Mouse (Mus musculus): ENCODE results near the gene Tmem151b. TPM values are rescaled to one million over a fixed set of nuclear protein-coding genes. Genes with fewer than 3 reads are reported as not detected.
A peak's percentile ranks its signal among the peaks of the same experiment; 100 is the strongest.

Tmem151b gene
- 14.5 TPM for polyA plus RNA-seq (2021)

- ATAC-seq (peak; percentile 18), DNase-seq (ENCODE audit: low read depth, low spot score) (no peak)
- CTCF ChIA-PET, result interaction anchor here (1.0 to 3.0 kb wide), 3 partner anchors 33 to 72 kb away, joined by 3 to 9 read pairs (median 4); partner anchors contain the start of gene Aars2
- POLR2A ChIA-PET, result interaction anchor here (0.7 to 2.3 kb wide), 4 partner anchors 27 to 47 kb away, joined by 3 to 7 read pairs (median 4); partner anchors contain the start of gene Aars2
- H3K27me3 ChIP-seq, result peaks cover 3% of the 10 kb centered on the region
- in situ Hi-C loops (cut with MboI; ENCODE audit: low pct_unique_long_range_greater_than_20kb), result loop anchor here (5.0 kb wide), 2 partner anchors 42 to 72 kb away; partner anchors contain the start of genes Aars2 and Spats1
- no peak for TF ChIP-seq CTCF (IDR thresholded peaks at IDR 0.05)
Observed at GRCm38 (mm10) chr17:45549617-45550181, at the start of gene Tmem151b. TSS of gene Tmem151b (minus strand) at chr17:45549677.

DNA sequence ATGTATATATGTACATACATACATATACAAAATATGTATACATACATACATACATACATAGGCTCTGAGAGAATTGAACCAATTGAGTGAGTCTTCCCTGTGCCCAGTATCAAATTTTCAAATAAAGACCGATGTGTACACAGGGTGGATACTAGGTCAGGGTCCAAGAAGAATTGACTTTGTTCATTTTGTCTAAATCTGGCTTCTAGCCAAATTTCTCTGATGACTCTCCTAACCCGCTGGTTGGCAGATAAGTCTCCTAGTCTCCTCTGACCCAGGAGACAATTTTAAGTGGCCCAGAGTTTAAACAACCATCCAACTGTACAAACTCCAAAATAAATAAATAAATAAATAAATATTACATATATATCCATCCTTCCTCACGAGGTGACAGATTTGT, 49.4 kb upstream of the Tmem151b start:
- POLR2A ChIA-PET, result no interaction called here
- in situ Hi-C loops (cut with MboI; ENCODE audit: low pct_unique_long_range_greater_than_20kb), result no loop called here

DNA sequence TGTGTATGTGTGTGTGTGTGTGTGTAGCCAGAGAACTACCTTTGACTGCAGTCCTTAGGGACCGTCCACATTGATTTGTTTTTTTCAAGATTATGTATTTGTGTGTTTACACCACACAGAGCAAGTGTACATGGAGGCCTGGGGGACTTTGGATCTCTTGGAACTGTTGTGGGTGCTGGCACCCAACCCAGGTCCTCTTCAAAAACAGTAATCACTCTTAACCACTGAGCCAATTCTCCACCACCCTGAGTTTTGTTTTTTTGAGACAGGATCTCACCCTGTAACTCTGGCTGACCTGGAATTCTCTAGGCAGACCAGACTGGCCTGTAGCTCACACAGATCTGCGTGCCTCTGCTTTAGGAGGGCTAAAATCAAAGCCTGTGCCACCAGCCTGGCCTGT, 48.9 kb upstream of the Tmem151b start:
- POLR2A ChIA-PET, result interaction anchor here (0.6 to 1.8 kb wide), 2 partner anchors 13 to 116 kb away, joined by 3 to 8 read pairs; no protein-coding TSS in a partner anchor
- peaks cover 4% of the 10 kb centered on the region for H3K27me3 ChIP-seq
- DNase-seq (ENCODE audit: low read depth, low spot score) (no peak), ATAC-seq (no peak)
- CTCF ChIA-PET, result interaction anchor here (1.3 to 1.9 kb wide), 2 partner anchors 12 to 28 kb away, joined by 3 to 11 read pairs; no protein-coding TSS in a partner anchor
- TF ChIP-seq CTCF (IDR thresholded peaks at IDR 0.05), result no peak
- in situ Hi-C loops (cut with MboI; ENCODE audit: low pct_unique_long_range_greater_than_20kb), result no loop called here

More for the DNA sequence above, 49.4 kb upstream of the Tmem151b start:
- H3K27me3 ChIP-seq, result peaks cover 4% of the 10 kb centered on the region
- no peak for DNase-seq (ENCODE audit: low read depth, low spot score)
- ATAC-seq, result no peak
- CTCF ChIA-PET, result no interaction called here
- no peak for TF ChIP-seq CTCF (IDR thresholded peaks at IDR 0.05)

GRCm38 (mm10) chr17:45597787-45598186, 48.3 kb upstream of the Tmem151b start:
- CTCF ChIA-PET, result interaction anchor here (1.3 to 1.9 kb wide), 2 partner anchors 12 to 29 kb away, joined by 3 to 11 read pairs; no protein-coding TSS in a partner anchor
- POLR2A ChIA-PET, result interaction anchor here (0.6 to 1.8 kb wide), 2 partner anchors 13 to 117 kb away, joined by 3 to 8 read pairs; no protein-coding TSS in a partner anchor
- ATAC-seq (no peak), DNase-seq (ENCODE audit: low read depth, low spot score) (no peak)
- peaks cover 4% of the 10 kb centered on the region for H3K27me3 ChIP-seq
- no peak for TF ChIP-seq CTCF (IDR thresholded peaks at IDR 0.05)
- in situ Hi-C loops (cut with MboI; ENCODE audit: low pct_unique_long_range_greater_than_20kb), result no loop called here

GRCm38 (mm10) chr17:45596631-45597396, 47.3 kb upstream of the Tmem151b start:
- ChIA-PET CTCF (interaction anchor here (0.8 to 1.9 kb wide), 5 partner anchors 9 to 30 kb away, joined by 3 to 11 read pairs (median 3); no protein-coding TSS in a partner anchor), POLR2A (interaction anchor here (0.6 to 1.8 kb wide), 4 partner anchors 12 to 337 kb away, joined by 3 to 8 read pairs (median 4); partner anchors contain the start of gene Hsp90ab1)
- no peak for TF ChIP-seq CTCF (IDR thresholded peaks at IDR 0.05)
- ATAC-seq (peak; percentile 63), DNase-seq (ENCODE audit: low read depth, low spot score) (peak; percentile 60)
- H3K27me3 ChIP-seq, result peaks cover 4% of the 10 kb centered on the region
- in situ Hi-C loops (cut with MboI; ENCODE audit: low pct_unique_long_range_greater_than_20kb), result no loop called here

GRCm38 (mm10) chr17:45595736-45596390, 46.4 kb upstream of the Tmem151b start:
- H3K27me3 ChIP-seq, result no peaks in the 10 kb centered on the region
- ChIA-PET CTCF (interaction anchor here (1.5 kb wide), 1 partner anchor 9 kb away, joined by 4 read pairs; no protein-coding TSS in a partner anchor), POLR2A (interaction anchor here (0.9 kb wide), 1 partner anchor 23 kb away, joined by 4 read pairs; the partner anchor contains the start of gene Hsp90ab1)
- in situ Hi-C loops (cut with MboI; ENCODE audit: low pct_unique_long_range_greater_than_20kb), result no loop called here
- DNase-seq (ENCODE audit: low read depth, low spot score) (no peak), ATAC-seq (no peak)
- TF ChIP-seq CTCF (IDR thresholded peaks at IDR 0.05), result no peak

DNA sequence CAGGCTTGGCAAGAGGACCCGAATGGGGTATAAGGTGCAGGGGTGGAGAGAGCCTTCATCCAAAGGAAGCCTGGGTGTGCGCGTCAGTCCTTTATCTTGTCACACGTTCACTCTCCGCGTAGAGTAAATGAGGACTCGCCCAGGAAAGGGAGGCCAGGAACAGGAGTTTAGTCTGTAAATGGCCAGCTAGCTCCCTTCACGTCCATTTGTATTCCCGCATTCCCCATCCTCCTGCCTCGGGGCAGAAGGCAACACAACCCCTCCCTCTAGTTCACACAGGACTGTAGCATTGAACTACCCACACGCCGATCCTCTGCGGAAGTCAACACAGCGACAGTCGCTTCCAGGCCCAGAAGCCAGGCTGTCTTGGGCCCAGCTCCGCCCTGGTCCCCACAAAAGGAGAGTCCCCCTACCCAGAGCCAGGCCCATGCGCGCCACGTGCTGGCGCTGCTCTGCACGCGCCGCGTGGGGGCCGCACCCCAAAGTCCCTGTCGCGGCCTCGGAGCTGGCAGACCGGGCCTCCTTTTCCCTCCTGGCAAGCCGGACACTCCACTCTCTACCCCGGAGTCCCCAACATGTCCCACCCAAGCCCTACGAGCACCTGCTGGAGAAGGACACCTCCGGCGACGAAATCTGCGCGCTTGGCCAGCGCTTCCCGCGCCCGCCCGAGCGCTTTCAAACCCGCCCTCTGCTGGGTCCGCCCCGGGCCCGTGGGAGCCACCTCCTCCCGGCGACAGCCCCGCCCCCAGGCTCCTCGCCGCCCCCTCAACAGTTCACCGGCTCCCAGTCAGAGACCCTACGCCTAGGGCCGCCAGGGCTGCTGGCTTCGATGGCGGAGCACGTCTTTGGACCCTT, 45.6 kb upstream of the Tmem151b start:
- TF ChIP-seq CTCF (IDR thresholded peaks at IDR 0.05), result no peak
- POLR2A ChIA-PET, result interaction anchor here (1.2 kb wide), 1 partner anchor 9 kb away, joined by 3 read pairs; no protein-coding TSS in a partner anchor
- CTCF ChIA-PET, result interaction anchor here (1.2 to 2.9 kb wide), 4 partner anchors 10 to 47 kb away, joined by 3 to 14 read pairs (median 5); no protein-coding TSS in a partner anchor
- H3K27me3 ChIP-seq, result no peaks in the 10 kb centered on the region
- in situ Hi-C loops (cut with MboI; ENCODE audit: low pct_unique_long_range_greater_than_20kb), result no loop called here
- ATAC-seq (peak; percentile 27), DNase-seq (ENCODE audit: low read depth, low spot score) (no peak)

- H3K27me3 ChIP-seq, result no peaks in the 10 kb centered on the region
- POLR2A ChIA-PET, result interaction anchor here (1.2 kb wide), 1 partner anchor 8 kb away, joined by 3 read pairs; no protein-coding TSS in a partner anchor
- CTCF ChIA-PET, result interaction anchor here (1.2 to 2.9 kb wide), 4 partner anchors 9 to 48 kb away, joined by 3 to 14 read pairs (median 5); no protein-coding TSS in a partner anchor
- ATAC-seq (no peak), DNase-seq (ENCODE audit: low read depth, low spot score) (no peak)
- no peak for TF ChIP-seq CTCF (IDR thresholded peaks at IDR 0.05)
- in situ Hi-C loops (cut with MboI; ENCODE audit: low pct_unique_long_range_greater_than_20kb), result no loop called here
Observed at GRCm38 (mm10) chr17:45594195-45594594, 44.7 kb upstream of the Tmem151b start.

DNA sequence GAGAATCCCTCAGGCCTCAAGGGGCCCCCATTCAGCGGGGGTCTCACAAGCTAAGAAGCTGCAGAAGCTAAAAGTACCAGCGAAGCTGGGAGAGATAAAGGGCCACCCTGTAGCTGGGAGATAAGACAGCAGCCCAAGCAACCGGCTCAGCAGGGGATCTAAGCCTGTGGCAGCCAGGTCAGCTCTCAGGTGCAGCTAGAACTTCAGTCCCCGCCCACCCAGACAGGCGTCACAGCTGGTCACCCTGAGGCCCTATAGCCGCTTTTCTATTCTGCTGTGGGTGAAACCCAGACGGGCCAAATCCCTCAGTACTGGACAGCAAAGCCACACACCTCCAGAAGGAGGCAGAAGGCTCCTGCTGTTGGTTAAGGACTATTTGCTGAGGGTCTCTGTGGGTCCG, 44.0 kb upstream of the Tmem151b start:
- ChIA-PET CTCF (interaction anchor here (1.4 to 2.9 kb wide), 3 partner anchors 8 to 49 kb away, joined by 3 to 14 read pairs (median 7); no protein-coding TSS in a partner anchor), POLR2A (interaction anchor here (0.7 to 1.3 kb wide), 2 partner anchors 8 to 32 kb away, joined by 3 to 4 read pairs; no protein-coding TSS in a partner anchor)
- TF ChIP-seq CTCF (IDR thresholded peaks at IDR 0.05), result no peak
- DNase-seq (ENCODE audit: low read depth, low spot score), result no peak
- no peak for ATAC-seq
- H3K27me3 ChIP-seq, result no peaks in the 10 kb centered on the region
- in situ Hi-C loops (cut with MboI; ENCODE audit: low pct_unique_long_range_greater_than_20kb), result no loop called here
